Mouse (Mus musculus) heart, postnatal 0 days (tissue): ENCODE measurements at regions not wholly inside any gene's neighbourhood (a gene's known extent, or its start where the extent isn't known, plus 50 kb on each side); places are given as distances from the start of the nearest gene placed in this dataset.

Experiments
- ATAC-seq: fragments of 200-750 bp; cut with Nextera tagmentation; 2 replicates; pipeline ENCODE4 v1.8.0; 2017; ENCODE audit warnings: low read depth, moderate number of reproducible peaks, moderate library complexity; ENCODE audit not compliant: insufficient read depth
- DNase-seq: peaks from one replicate; pipeline ENCODE4 v3.0.0-alpha.2; 2016; ENCODE audit warnings: low spot score
- H3K27ac ChIP-seq: fragments of 300-500 bp; sonication (generic); 2 replicates; pipeline ENCODE4 v1.5.1; 2014; ENCODE audit warnings: low read depth, mild to moderate bottlenecking
- H3K27me3 ChIP-seq: fragments of 300-500 bp; sonication (generic); 2 replicates; pipeline ENCODE4 v1.6.1; 2014; ENCODE audit warnings: low read length, mixed read lengths; ENCODE audit not compliant: control insufficient read depth, insufficient read depth
- H3K36me3 ChIP-seq: fragments of 300-500 bp; sonication (generic); replicated peaks from 2 replicates; pipeline ENCODE4 v1.6.1; 2014; ENCODE audit warnings: low read length, mixed read lengths; ENCODE audit not compliant: control insufficient read depth, insufficient read depth
- H3K4me1 ChIP-seq: fragments of 300-500 bp; sonication (generic); 2 replicates; pipeline ENCODE4 v1.6.1; 2014; ENCODE audit warnings: antibody characterized with exemption; ENCODE audit not compliant: control insufficient read depth, insufficient read depth
- H3K4me2 ChIP-seq: fragments of 300-500 bp; sonication (generic); 2 replicates; pipeline ENCODE4 v1.6.1; 2014; ENCODE audit warnings: low read depth, mild to moderate bottlenecking, low read length, moderate library complexity
- H3K4me3 ChIP-seq: fragments of 300-500 bp; sonication (generic); 2 replicates; pipeline ENCODE4 v1.5.1; 2014; ENCODE audit warnings: low read depth, low read length
- H3K9ac ChIP-seq: fragments of 300-500 bp; sonication (generic); replicated peaks from 2 replicates; pipeline ENCODE4 v1.6.1; 2014; ENCODE audit warnings: low read depth, low read length, mixed read lengths
- H3K9me3 ChIP-seq: fragments of 300-500 bp; sonication (generic); replicated peaks from 2 replicates; pipeline ENCODE4 v1.6.1; 2016; ENCODE audit warnings: low read length; ENCODE audit not compliant: control insufficient read depth
- CTCF ChIP-seq: IDR thresholded peaks from 2 replicates; pipeline ENCODE4 v1.5.1; 2016; ENCODE audit warnings: antibody characterized with exemption, control low read depth, low read depth
- EP300 ChIP-seq: IDR thresholded peaks from 2 replicates; pipeline ENCODE4 v1.6.1; 2016; ENCODE audit warnings: antibody characterized with exemption, low read depth
- WGBS: fragments of 180-500 bp; shearing (Covaris S2); extraction: QIAGEN DNeasy Blood & Tissue Kit; methylation state at CpG from one replicate; pipeline ENCODE4 v1.1.7; 2014; 5-methylcytosine and 5-hydroxymethylcytosine counted together

- 39% methylated on average over 2 of the region's 2 CpGs for WGBS
These were observed 56.3 kb upstream of the Hbs1l start for GRCm38 (mm10) chr10:21239451-21239850.

GRCm38 (mm10) chr10:21241557-21242222 is 54.1 kb upstream of the Hbs1l start:
- WGBS = 82% methylated on average over 6 of the region's 6 CpGs
- no peak overlapping the region for H3K9ac ChIP-seq
- H3K36me3 ChIP-seq = no peaks in the 10 kb centered on the region
- no peaks in the 10 kb centered on the region for H3K9me3 ChIP-seq
- H3K27me3 ChIP-seq = no peaks in the 10 kb centered on the region
- H3K4me3 ChIP-seq = no peak overlapping the region
- H3K27ac ChIP-seq = no peak overlapping the region
- ATAC-seq = no peak
- DNase-seq = no peak
- no peak overlapping the region for H3K4me2 ChIP-seq
- no peaks in the 10 kb centered on the region for H3K4me1 ChIP-seq
- TF ChIP-seq EP300 (no peak), CTCF (no peak)

More at GRCm38 (mm10) chr10:21239451-21239850, 56.3 kb upstream of the Hbs1l start:
- no peak overlapping the region for H3K4me3 ChIP-seq
- H3K4me1 ChIP-seq = no peaks in the 10 kb centered on the region
- H3K27me3 ChIP-seq = no peaks in the 10 kb centered on the region
- H3K9me3 ChIP-seq = no peaks in the 10 kb centered on the region
- H3K4me2 ChIP-seq = no peak overlapping the region
- ATAC-seq (no peak), DNase-seq (no peak)
- no peak overlapping the region for H3K9ac ChIP-seq
- no peaks in the 10 kb centered on the region for H3K36me3 ChIP-seq
- H3K27ac ChIP-seq = no peak overlapping the region
- no peak for TF ChIP-seq EP300
- TF ChIP-seq CTCF = no peak

- WGBS = 80% methylated on average over 16 of the region's 16 CpGs
These were observed 53.1 kb upstream of the Hbs1l start for GRCm38 (mm10) chr10:21242471-21243231.

GRCm38 (mm10) chr10:21244849-21245453 is 50.8 kb upstream of the Hbs1l start:
- no peak for ATAC-seq

More at GRCm38 (mm10) chr10:21242471-21243231, 53.1 kb upstream of the Hbs1l start:
- ATAC-seq = no peak
- H3K9ac ChIP-seq = no peak overlapping the region
- no peak overlapping the region for H3K27ac ChIP-seq
- no peaks in the 10 kb centered on the region for H3K27me3 ChIP-seq
- DNase-seq = no peak
- TF ChIP-seq CTCF = no peak
- no peak for TF ChIP-seq EP300
- no peaks in the 10 kb centered on the region for H3K9me3 ChIP-seq
- no peaks in the 10 kb centered on the region for H3K36me3 ChIP-seq
- H3K4me1 ChIP-seq = no peaks in the 10 kb centered on the region
- H3K4me3 ChIP-seq = no peak overlapping the region
- no peak overlapping the region for H3K4me2 ChIP-seq

GRCm38 (mm10) chr10:21245558-21245957 is 50.2 kb upstream of the Hbs1l start:
- no peaks in the 10 kb centered on the region for H3K9me3 ChIP-seq
- no peak overlapping the region for H3K27ac ChIP-seq
- no peaks in the 10 kb centered on the region for H3K27me3 ChIP-seq
- no peaks in the 10 kb centered on the region for H3K4me1 ChIP-seq
- no peak for TF ChIP-seq EP300
- no peak for TF ChIP-seq CTCF
- 84% methylated on average over 5 of the region's 5 CpGs for WGBS
- no peaks in the 10 kb centered on the region for H3K36me3 ChIP-seq
- no peak overlapping the region for H3K4me2 ChIP-seq
- ATAC-seq = no peak
- H3K4me3 ChIP-seq = no peak overlapping the region
- H3K9ac ChIP-seq = no peak overlapping the region
- no peak for DNase-seq

More at GRCm38 (mm10) chr10:21244849-21245453, 50.8 kb upstream of the Hbs1l start:
- H3K4me2 ChIP-seq = no peak overlapping the region
- H3K27me3 ChIP-seq = no peaks in the 10 kb centered on the region
- TF ChIP-seq EP300 = no peak
- no peak for TF ChIP-seq CTCF
- H3K4me3 ChIP-seq = no peak overlapping the region
- no peaks in the 10 kb centered on the region for H3K4me1 ChIP-seq
- no peaks in the 10 kb centered on the region for H3K9me3 ChIP-seq
- DNase-seq = no peak
- no peak overlapping the region for H3K27ac ChIP-seq
- 68% methylated on average over 4 of the region's 4 CpGs for WGBS
- H3K9ac ChIP-seq = no peak overlapping the region
- H3K36me3 ChIP-seq = no peaks in the 10 kb centered on the region
